Mouse (Mus musculus) thymus, postnatal 0 days (tissue): ENCODE measurements around the gene Adamts16. TPM values are rescaled to one million over a fixed set of nuclear protein-coding genes. Genes with fewer than 3 reads are reported as not detected.

Source experiments
- DNase-seq: peaks from one replicate; pipeline ENCODE4 v3.0.0-alpha.2; 2015; ENCODE audit warnings: low spot score
- polyA plus RNA-seq: library from polyadenylated mRNA; unstranded; fragments of >200 nt; fragmentation: Nextera tagmentation; extraction: Ambion mirVana; gene quantifications from 2 replicates; pipeline ENCODE4 v1.2.1, GENCODE M21; 2015

Adamts16 gene
- polyA plus RNA-seq, 1 experiment from 2014 or later, result 0.18 TPM

DNA sequence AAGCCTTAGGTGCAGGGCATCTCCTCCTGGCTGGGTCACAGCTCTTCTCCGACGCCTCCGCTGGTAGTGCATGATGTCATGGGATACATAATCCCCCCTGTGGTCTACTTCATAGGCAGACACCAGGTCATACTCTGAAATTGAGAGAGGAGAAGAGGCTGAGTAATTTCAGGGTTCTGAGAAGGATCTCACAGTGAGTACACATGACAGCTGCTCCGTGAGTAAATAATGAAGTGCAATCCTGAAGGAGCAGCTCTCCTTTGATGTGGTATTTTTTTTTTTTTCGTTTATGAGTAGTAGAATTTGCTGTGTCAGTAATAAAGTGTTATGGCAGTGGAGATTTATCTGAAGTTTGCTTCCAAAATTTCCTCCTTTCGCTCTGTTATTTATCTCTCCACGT lies 5.4 kb downstream of the Adamts16 start:
- DNase-seq, result no peak

DNA sequence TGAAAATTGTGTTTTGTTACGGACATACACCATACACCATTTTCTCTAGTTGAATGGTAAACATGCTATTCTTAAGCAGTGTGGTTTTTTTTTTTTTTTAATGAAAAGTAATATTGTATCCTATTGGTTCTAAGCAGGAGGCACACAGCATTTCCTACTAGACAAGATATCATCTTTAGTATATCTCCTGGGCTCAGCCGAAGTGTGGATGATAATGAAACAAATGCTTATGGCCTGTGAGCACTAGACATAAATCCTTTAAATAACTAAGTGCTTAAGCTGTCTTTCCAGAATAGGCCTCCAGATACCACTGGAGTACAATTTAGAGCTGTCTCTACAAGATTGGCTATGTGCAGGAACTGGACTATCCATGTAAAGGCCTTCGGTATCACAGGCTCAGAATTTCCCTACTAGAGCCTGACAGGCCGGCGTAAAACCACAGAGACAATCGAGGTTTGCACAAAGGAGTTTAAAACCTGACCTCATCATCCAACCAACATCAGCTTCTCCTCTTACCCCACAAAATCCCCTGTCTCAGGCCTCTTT lies 8.9 kb downstream of the Adamts16 start:
- no peak for DNase-seq

DNA sequence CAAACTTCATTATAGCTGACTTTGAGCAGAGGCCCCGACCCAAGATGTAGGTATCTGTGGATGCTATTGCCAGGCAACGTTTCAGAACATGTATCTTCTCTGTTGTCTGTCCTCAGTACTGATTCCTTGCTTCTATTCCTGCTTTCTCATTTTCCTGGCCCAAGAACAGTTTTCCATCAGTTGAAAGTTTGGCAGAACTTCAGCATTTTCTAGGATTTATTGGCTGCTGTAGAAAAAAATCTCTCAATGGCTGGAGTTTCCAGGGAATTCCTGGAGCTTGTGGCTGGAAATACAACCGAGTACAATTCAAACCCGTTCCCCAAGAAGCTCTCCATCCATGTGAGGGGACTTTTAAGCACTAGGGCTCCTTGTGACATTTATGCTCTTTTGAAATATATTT lies 10.6 kb downstream of the Adamts16 start:
- no peak for DNase-seq

DNA sequence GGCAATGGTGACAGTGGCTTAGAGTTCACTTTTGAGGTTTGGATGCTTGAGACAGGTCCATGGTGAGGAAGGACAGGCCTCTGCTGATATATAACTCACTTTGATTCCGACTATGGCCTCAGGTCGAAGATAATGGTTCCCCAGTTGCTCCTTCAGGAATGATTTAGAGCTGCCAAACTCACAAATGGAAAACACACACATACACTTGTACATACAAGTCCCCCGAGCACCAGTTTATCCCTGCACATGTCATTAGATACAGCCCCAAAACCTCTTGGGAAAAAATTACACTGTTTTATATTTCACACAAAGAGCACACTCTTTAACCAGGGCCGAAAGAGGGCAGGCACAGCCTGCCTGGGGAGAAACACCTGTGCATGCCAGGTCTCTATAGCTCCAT lies 14.1 kb downstream of the Adamts16 start:
- DNase-seq, result no peak

DNA sequence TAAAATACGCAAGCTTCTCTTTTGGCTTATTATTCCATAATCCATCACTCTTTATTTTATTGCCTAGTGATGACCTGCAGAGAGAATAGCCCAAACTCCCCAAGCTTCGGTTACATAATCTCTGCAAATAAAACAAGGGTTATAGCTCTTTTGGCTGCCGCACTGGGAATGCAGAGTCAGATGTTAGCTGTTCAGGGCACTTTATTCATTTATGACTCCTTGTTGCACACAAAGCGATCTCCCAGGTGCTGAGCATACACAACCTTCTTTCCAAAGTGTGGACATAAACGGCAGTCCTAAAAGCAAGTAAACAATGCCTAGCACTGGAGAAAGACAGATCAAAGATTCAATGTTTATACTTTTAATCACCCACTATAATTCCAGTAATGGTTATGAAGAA lies 16.3 kb downstream of the Adamts16 start:
- no peak for DNase-seq

DNA sequence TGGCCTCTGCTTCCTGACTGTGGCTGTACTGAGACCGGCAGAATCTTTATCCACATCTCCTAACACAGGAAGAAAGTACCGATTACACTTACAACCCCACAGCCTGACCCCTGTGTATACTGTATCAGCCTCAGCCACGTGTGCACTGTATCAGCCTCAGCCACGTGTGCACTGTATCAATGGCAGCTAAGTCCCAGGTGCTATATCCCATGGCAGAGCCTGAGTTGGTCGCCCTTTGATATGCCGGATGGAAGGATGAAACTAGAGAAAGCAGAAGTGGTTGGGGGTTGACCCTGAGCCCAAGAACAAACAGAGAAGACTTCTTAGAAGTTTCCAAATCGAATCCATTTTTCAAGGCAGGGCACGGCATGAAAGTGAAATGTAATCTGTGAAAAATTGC lies 17.9 kb downstream of the Adamts16 start:
- no peak for DNase-seq

DNA sequence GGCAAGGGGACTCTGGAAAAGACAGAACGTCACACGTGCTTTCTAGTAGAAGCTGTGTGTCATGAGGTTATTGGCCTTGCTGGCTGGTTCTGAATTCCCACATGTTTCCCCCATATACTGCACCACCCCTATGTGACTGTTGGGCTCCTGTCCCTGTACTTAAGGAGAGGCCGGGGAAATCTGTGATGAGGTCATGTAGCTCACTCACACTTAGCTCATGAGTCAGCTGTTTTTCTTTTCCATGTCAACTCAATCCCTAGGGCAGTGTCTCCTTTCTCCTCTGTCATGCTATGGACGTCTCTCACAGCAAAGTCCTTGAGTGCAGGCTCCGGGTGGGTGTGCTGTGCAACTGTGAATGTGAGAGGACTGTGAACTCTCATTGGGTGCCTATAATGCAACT lies 22.6 kb downstream of the Adamts16 start:
- DNase-seq, result no peak

DNA sequence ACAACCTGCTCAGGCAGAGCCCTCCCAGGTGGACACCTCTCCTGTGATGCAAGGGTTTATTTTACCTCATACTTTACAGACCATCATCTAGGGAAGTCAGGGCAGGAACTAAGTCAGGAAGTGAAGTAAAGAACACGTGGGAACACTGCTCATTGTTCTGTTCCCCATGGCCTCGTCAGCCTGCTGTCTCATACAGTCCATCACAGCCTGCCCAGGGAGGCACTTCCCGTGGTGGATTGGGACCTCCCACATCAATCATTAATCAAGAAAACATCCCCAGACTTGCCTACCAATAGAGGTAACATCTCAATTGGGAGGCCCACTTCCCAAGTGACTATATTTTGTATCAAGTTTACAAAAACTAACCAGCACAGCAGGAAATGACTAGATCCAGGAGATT lies 27.2 kb downstream of the Adamts16 start:
- no peak for DNase-seq

DNA sequence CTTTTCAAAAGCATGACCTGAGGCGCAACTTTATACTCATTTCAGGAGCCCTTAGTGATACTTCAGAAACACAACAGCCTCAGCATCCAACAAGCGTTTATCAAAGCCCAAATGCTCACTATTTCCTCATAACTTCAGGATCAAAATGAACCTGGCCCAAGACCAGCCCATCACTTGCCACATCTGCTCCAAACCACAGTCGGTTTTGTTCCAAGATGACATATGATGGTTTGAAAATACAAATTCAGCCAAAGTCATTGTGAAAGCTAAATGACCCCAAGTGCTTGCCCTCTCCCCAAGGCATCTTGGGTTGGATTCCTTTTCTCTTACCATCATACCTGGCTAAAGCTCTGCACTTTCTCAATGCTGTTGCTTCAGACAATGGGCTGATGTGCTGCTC lies 36.1 kb downstream of the Adamts16 start:
- no peak for DNase-seq

DNA sequence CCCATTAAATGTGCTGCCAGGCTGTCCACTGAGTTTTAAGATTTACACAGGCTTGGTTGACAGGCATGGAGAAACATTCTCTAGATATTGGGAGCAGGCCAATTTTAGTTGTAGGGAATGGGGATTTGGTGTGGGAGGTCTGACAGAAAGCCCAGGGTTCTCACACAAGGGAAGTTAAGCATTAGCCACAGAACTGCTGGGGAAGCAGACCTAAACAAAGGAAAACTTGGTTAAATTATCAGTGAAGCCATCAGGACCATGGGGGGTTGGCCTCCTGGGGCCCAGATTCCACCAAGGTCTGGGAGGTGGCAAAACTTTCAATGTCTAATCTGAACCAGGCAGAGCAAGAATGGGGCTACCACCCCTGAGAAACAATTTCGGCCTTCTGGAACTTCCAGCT lies 38.8 kb downstream of the Adamts16 start:
- no peak for DNase-seq

DNA sequence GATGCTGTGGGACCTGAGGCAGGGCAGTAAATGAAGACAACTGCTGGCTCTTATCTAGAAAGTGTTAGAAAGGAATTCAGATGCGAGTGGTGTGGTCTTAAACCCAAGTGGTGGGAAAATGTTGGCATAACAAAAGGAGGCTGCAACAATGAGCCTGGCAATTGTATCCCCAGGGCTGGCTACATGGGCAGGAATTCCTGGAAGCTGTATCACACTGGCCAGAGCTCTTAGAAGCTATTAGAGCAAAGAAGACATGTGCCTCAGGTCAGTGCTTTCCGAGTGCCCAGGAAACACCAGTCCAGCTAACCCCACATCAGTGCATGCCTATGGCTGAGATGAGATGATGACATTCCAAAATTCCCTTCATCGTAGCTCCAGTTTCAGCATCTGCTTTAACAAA lies 42.3 kb downstream of the Adamts16 start:
- no peak for DNase-seq

DNA sequence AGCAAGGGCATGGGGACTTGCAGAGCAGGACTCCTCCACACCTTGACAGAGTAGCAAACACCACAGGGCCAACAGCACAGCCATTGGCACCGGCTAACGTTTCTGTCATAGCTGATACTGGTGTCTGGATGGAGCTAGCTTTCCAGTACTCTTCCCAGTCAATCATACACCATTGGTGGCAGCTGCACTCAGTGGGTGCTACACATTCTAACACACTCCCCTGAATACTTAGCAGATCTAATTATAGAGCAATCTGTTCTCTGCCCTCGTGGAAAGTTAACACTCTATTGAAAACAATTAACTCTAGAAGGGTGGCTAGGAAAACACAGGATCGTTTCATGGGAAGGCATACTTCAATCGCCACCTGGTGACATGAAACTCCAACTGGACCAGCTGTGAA lies 43.2 kb downstream of the Adamts16 start:
- DNase-seq, result no peak

DNA sequence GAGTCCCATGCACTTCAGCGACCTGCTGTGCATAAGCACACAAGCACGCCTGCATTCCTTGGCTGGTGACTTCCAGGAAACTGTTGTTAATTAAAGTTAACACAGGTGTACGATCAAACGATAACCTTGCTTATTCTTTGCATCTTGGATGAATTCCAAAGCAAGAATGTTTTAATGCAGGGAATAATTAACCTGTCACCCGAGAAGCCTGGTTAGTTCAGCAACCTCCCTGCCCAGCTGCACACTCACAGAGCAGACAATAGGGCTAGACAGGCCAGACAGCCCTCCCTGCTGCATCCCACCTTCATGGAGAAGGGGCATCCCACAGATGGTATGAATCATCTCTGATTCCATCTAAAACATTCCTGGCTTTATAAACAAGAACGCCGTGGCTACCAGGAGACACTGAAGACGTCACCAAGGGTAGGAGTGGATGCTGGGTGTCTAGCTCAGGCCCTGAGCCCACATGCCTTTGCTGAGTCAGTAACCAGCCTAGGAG lies 47.5 kb downstream of the Adamts16 start:
- no peak for DNase-seq

DNA sequence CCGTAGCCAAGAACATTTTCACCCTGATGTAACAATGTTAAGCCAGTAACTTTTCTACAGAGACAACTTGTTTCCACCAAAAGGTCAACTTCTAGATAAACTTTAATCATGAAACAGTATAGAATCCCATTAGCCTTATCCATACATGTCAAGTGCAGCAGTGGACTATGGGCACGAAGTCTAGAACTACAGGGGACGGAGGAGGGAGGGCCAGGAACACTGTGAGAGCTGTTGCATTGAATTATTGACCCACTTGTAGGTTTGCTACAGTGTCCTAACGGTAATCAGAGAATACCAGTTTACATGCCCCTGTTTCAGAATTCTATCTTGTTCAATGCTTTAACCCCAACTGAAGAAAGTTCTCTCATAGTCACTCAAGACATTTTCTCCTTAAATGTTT lies 48.0 kb downstream of the Adamts16 start:
- no peak for DNase-seq

DNA sequence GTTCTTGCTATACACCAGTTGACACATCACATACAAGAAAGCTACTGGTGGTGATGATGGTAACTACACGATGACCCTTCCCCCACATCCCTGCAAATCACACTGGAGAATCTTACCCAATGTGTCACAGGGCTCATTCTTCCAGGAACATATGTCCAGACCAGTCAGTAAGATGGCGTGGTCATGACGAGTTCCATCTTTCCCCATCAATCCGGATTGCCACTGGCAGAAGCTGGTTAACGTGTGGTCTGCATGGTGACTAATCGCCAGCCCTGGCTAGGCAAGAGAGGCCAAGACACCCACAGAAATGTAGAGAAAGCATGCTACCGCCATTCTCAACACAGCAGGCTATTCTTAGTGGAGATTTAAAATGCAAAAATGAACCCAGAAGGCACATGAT lies 48.7 kb downstream of the Adamts16 start:
- DNase-seq, result no peak

DNA sequence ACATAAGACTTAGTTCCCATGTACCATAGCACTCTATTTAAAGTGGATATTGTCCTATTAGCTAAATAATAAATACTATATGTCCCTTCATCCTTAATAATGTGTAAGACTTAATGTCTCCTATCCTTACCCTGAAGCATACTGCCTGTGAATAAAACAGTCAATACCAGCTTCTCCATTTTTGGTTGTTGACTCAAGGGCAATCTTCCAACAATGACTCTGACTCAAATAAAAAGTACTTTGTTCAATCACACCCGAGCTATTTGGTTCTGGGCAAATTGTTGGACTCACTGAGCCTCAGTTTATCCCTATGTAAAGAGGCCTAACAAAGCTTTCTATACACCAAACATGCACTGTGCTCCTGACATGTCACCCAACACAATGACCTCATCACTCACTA lies 51.8 kb downstream of the Adamts16 start:
- no peak for DNase-seq

DNA sequence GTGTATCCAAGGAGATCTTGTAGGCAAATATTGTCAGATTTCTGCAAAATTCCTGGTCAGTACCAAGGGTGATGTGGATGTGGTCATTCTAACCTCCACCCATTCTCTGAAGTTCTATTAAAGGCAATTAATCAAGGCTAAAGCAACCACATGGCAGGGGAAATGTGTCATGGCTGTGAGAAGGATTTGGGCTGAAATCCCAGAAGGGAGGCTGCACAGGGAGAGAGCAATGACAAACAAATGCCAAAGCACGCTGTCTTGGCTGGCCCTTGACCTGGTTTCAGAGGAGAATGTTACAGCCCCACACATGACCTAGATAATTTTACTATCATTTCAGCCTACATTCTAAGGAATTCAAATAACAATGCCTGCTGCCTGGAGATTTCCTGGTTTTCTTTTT lies 52.6 kb downstream of the Adamts16 start:
- DNase-seq, result no peak

DNA sequence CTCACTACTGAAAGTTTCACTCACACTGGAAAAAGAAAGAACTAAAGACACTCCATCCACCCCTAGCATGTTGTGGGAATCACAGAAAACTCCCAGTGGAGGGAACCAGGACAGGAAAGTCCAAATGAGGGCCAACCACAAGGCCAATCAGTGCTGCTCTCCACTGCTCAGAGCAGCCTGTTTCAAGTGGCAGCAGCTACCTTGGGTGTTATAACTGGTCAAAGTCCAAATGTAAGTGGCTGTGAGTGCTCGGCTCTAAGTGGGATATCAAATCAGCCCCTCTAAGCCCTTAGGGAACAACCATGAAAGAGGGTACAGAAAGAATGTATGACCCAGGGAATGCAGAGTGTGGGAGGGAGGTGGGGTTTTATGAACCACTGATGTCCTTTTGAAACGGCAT lies 56.5 kb downstream of the Adamts16 start:
- no peak for DNase-seq

DNA sequence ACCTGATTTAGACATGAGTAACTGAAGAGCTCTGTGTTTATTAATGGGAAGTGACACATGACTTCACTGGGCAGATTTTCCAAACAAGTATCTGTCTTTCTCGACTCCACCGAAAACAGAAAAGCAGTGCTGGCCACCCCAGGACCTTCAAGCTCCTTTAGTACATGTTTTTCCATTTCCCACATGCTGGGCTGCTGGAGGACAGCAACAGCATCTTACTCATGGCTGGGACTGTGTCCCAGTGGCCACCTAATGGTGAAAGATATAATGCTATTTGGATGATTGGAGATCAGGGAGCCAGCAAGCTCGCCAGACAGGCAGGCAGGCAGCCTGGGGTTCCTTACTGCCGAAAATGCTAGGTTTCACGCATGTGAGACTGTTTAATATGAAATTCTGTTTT lies 57.5 kb downstream of the Adamts16 start:
- no peak for DNase-seq

DNA sequence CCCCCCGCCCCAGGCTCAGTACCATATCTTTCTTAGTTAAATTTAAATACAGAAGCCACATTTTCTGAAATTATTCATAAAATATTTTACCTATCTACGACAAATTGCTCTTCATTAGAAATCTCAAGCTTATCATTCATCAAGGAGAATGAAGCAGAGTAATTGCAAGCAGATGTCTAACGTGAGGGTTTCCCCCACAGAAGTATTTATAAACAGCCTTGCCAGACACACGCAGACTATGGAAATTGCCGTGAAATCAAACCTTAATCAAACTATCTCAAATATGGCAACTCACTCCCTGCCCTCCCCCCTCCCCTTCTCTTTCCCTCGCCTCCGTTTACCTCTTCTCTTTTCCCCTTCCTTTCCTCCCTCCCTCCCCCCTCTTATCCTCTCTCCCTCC lies 61.8 kb downstream of the Adamts16 start:
- DNase-seq, result no peak

DNA sequence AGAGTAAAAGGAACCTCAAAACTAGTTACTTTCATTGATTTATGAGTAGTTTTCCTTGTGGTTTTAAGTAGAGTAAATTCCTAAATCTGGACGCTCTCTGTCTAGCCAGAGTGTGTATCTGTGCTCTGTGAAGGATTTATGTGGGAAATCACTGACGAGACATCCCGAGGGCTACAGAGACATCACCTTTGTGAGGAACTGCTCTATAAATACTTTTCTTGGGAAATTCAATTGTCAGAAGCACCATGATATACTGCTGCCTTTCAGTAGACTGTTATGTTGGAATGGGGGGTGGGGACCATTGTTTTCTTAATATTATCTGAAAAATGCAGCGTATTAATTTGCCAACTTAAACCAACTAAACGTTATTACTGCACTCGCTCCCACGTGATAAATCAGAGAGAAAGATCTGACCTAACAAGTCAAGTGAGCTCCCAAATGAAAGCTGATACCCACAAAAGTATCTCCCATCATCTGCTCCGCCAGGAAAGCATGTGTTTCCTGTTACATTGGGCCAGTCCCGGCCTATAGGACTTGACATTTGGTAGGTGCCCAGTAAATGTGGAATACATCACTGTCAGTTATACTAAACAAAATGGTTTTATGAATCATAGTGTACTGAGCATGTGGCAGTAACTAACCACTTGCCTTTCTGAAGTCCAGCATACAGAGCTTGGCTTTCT lies 62.6 kb downstream of the Adamts16 start:
- DNase-seq, result no peak

DNA sequence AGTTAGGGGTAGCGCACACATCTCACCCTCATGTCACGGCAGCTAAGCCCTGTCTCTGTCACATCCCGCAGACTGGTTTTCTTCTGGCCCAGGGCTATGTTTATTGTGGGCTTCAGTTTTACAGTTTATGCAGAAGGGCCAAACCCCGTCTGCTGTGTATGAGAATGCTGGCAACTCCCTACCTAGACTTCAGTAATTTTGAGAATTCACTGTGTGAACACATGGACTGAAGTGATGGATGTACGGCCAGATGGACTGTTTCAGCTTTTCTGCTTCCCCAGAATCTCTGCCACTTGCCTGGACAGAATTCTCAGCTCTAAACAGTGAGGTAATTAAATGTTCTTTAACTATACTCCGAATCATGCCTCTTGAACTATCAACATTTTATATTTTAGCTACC lies 70.5 kb downstream of the Adamts16 start:
- no peak for DNase-seq

DNA sequence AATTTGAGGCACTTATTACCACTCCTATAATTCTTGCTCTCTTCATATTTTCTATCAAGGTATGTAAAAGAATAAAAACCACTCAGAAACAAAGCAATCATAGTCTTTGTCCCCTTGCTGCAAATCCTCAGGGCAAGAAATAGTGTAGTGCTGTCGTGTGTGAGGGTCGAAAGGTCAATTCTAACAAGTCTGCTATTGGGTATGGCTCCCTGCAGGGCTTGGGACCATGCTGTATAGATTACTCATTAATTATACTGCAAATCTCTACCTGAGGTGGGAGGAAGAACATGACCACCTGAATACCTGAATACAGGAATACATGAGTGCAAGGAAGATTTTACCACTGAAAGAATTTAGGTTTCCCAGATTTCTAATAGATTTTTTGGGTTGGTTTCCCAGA lies 72.5 kb downstream of the Adamts16 start:
- no peak for DNase-seq

DNA sequence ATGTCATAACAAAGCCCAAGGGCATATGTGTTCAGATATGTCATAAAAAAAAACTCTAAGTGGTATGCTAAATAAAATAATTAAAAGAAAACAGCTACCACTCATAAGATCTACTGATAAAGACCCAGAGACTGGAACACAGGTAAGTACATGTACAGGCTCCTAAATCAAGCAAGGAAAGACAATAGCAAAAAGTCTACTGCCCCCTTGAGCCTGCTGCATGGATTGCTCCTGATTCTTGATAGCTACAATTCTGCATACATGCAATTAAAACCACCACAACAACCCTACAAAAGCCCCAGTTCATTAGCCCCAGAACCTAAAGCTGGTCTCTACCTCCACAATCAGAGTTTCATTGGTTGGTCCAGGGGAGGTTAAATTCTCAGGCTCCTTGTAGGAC lies 74.1 kb downstream of the Adamts16 start:
- DNase-seq, result no peak
